Mouse (Mus musculus): ENCODE measurements around the gene Ddx60.

GRCm38 (mm10) chr8:61924518-61924917 is 3.4 kb upstream of the Ddx60 start:
- TF ChIP-seq POLR2A (IDR thresholded peaks at IDR 0.05; ENCODE audit: borderline replicate concordance, extremely low read depth, low read depth, low read length) (no peak), CTCF (IDR thresholded peaks at IDR 0.05; ENCODE audit: insufficient read depth, low read length) (no peak)
